Mouse (Mus musculus) testis, postnatal 10 days (tissue): ENCODE measurements at regions not wholly inside any gene's neighbourhood (a gene's known extent, or its start where the extent isn't known, plus 50 kb on each side); places are given as distances from the start of the nearest gene placed in this dataset.

ENCODE experiments used
- DNase-seq: peaks from one replicate; pipeline ENCODE4 v3.0.0; 2021; ENCODE audit warnings: low spot score

- no peak for DNase-seq
Observed at GRCm38 (mm10) chrX:99548284-99549019, 77.4 kb upstream of the Pja1 start.

- no peak for DNase-seq
Observed at GRCm38 (mm10) chrX:99544410-99544809, 73.3 kb upstream of the Pja1 start.

GRCm38 (mm10) chrX:99541916-99542315, 70.8 kb upstream of the Pja1 start:
- no peak for DNase-seq

- DNase-seq = no peak
Observed at GRCm38 (mm10) chrX:99540087-99540576, 69.1 kb upstream of the Pja1 start.

- DNase-seq = no peak
Observed at GRCm38 (mm10) chrX:99539684-99540083, 68.6 kb upstream of the Pja1 start.

- no peak for DNase-seq
Observed at GRCm38 (mm10) chrX:99537814-99538213, 66.7 kb upstream of the Pja1 start.

- DNase-seq = no peak
Observed at GRCm38 (mm10) chrX:99534922-99535321, 63.8 kb upstream of the Pja1 start.

- no peak for DNase-seq
Observed at GRCm38 (mm10) chrX:99531154-99531553, 60.1 kb upstream of the Pja1 start.

GRCm38 (mm10) chrX:99530511-99530910, 59.4 kb upstream of the Pja1 start:
- DNase-seq = no peak

GRCm38 (mm10) chrX:99523306-99523705, 52.2 kb upstream of the Pja1 start:
- no peak for DNase-seq

GRCm38 (mm10) chrX:99522830-99523229, 51.8 kb upstream of the Pja1 start:
- DNase-seq = peak; percentile 87

GRCm38 (mm10) chrX:99522289-99522688, 51.2 kb upstream of the Pja1 start:
- DNase-seq = no peak

- no peak for DNase-seq
Observed at GRCm38 (mm10) chrX:99521866-99522265, 50.8 kb upstream of the Pja1 start.
